ENCODE assay signal across 10 mouse cellular contexts in the genomic region with DNA sequence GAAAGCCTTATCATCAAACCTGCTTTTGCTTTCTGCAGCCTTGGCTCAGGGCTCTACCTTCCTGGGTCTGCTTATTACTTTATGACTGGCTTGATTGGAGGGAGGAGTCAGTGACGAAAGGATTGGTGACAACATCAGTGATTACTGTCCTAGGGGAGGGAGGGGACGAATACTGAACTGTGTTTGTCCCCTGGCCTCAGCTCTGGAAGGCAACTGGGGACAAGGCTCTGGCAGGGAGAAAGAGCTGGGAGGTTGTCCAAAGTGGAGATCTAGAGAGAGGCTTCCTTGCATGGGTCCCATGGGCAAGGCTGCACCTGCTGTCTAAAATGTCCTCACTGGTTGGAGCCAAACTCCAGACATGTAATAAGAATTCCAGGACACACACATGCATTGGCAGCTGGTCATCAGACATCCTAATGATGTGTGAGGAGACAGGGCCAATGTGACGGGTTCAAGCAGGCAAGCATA. TPM values are rescaled to one million over a fixed set of nuclear protein-coding genes. Genes with fewer than 3 reads are reported as not detected.
A peak's percentile ranks its signal among the peaks of the same experiment; 100 is the strongest.
DNase-seq lines count a peak whose midpoint lies in the region; ATAC-seq and TF ChIP-seq lines count a peak whose summit lies in the region.
"Had no signal": no experiment of that assay in that cellular context is flagged by ENCODE, and none has a peak within 500 bp of the region (broad histone marks: within the 10 kb centered on the region; RNA-seq: fewer than 3 reads in every experiment).

No protein-coding gene starts in this region.

- peak overlapping the region; percentile 10; the same call in 1 of the 2 replicates for H3K27ac ChIP-seq in heart, adult 2 months
- no peak overlapping the region for H3K27ac ChIP-seq in heart, embryonic 11.5 days (ENCODE audit: low read depth, low read length)
- H3K27ac ChIP-seq in hindbrain, embryonic 12.5 days: no peak overlapping the region
- H3K27ac ChIP-seq in hindbrain, embryonic 11.5 days (ENCODE audit: low read depth, low read length): no peak overlapping the region

- ATAC-seq in heart, embryonic 11.5 days (replicated peaks; ENCODE audit: insufficient number of reproducible peaks, low FRiP score, low TSS enrichment): no peak
- ATAC-seq in hindbrain, embryonic 12.5 days (ENCODE audit: low FRiP score): no peak
- no peak for ATAC-seq in hindbrain, embryonic 11.5 days (ENCODE audit: low FRiP score)
- ATAC-seq: CD4-positive, CD25-positive, alpha-beta regulatory T cell, adult 4 months; forebrain, embryonic 16.5 days had no signal

- no peak for TF ChIP-seq POLR2A in heart, adult 2 months (IDR thresholded peaks at IDR 0.05; ENCODE audit: insufficient read depth, low read depth, low read length)

- no peak for TF ChIP-seq CTCF in heart, adult 2 months (IDR thresholded peaks at IDR 0.05)

- H3K79me2 ChIP-seq in heart, adult 2 months (replicated peaks; ENCODE audit: control insufficient read depth, insufficient read depth, low read length): no peaks in the 10 kb centered on the region

- H3K36me3 ChIP-seq in heart, adult 2 months (ENCODE audit: control insufficient read depth, insufficient read depth, low read length): no peaks in the 10 kb centered on the region
- no peaks in the 10 kb centered on the region for H3K36me3 ChIP-seq in heart, embryonic 11.5 days (ENCODE audit: control insufficient read depth, insufficient read depth, low read length)
- no peaks in the 10 kb centered on the region for H3K36me3 ChIP-seq in hindbrain, embryonic 12.5 days
- no peaks in the 10 kb centered on the region for H3K36me3 ChIP-seq in hindbrain, embryonic 11.5 days (ENCODE audit: control insufficient read depth, insufficient read depth, low read length)

- no peaks in the 10 kb centered on the region for H3K9me3 ChIP-seq in heart, embryonic 11.5 days (replicated peaks; ENCODE audit: control insufficient read depth, low read length)
- no peaks in the 10 kb centered on the region for H3K9me3 ChIP-seq in hindbrain, embryonic 12.5 days (replicated peaks)
- no peaks in the 10 kb centered on the region for H3K9me3 ChIP-seq in hindbrain, embryonic 11.5 days (ENCODE audit: control insufficient read depth, low read length)

- no peaks in the 10 kb centered on the region for H3K27me3 ChIP-seq in heart, adult 2 months (ENCODE audit: control insufficient read depth, insufficient read depth, low read length)
- H3K27me3 ChIP-seq in heart, embryonic 11.5 days (ENCODE audit: control insufficient read depth, insufficient read depth, low read length): no peaks in the 10 kb centered on the region
- no peaks in the 10 kb centered on the region for H3K27me3 ChIP-seq in hindbrain, embryonic 12.5 days
- no peaks in the 10 kb centered on the region for H3K27me3 ChIP-seq in hindbrain, embryonic 11.5 days (ENCODE audit: control insufficient read depth, insufficient read depth, low read length)

- no peak overlapping the region for H3K4me2 ChIP-seq in heart, embryonic 11.5 days
- no peak overlapping the region for H3K4me2 ChIP-seq in hindbrain, embryonic 12.5 days (replicated peaks)
- H3K4me2 ChIP-seq in hindbrain, embryonic 11.5 days (replicated peaks; ENCODE audit: low read depth, low read length): no peak overlapping the region

- intact Hi-C loops in heart, adult 2 months (cut with DNase I): no loop called here

- no peak overlapping the region for H3K9ac ChIP-seq in heart, adult 2 months (ENCODE audit: low read depth, low read length)
- H3K9ac ChIP-seq in heart, embryonic 11.5 days (ENCODE audit: low read depth, low read length): no peak overlapping the region
- H3K9ac ChIP-seq in hindbrain, embryonic 12.5 days: no peak overlapping the region
- H3K9ac ChIP-seq in hindbrain, embryonic 11.5 days (ENCODE audit: low read depth, low read length): no peak overlapping the region

- DNase-seq in heart, adult 2 months: peak; percentile 28 to 61
- peak; percentile 66 for DNase-seq in gastrocnemius, postnatal 10 days
- peak; percentile 32 for DNase-seq in heart, postnatal 4 days
- peak; percentile 33 for DNase-seq in lung, postnatal 36 days
- no peak for DNase-seq in hindbrain, embryonic 11.5 days (ENCODE audit: low spot score)
- DNase-seq in layer of hippocampus, postnatal 14 days (ENCODE audit: low spot score in 2 of 2): no peak

- WGBS in heart, adult 2 months: 49% methylated on average over 3 of the region's 3 CpGs
- WGBS in heart, embryonic 11.5 days (ENCODE audit: insufficient replicate concordance): 68% methylated on average over 3 of the region's 3 CpGs
- WGBS in hindbrain, embryonic 12.5 days: 85% methylated on average over 3 of the region's 3 CpGs
- 87% methylated on average over 3 of the region's 3 CpGs for WGBS in hindbrain, embryonic 11.5 days

- H3K4me1 ChIP-seq in heart, adult 2 months (ENCODE audit: control insufficient read depth, insufficient read depth, low read length): peaks cover 10% of the 10 kb centered on the region
- peaks cover 6% of the 10 kb centered on the region; the same call in 1 of the 2 replicates for H3K4me1 ChIP-seq in heart, embryonic 11.5 days (ENCODE audit: control insufficient read depth, insufficient read depth, low read length)
- H3K4me1 ChIP-seq in hindbrain, embryonic 12.5 days: peaks cover 5% of the 10 kb centered on the region; the same call in 1 of the 2 replicates
- 0 out of 2 replicates have a peak, but pooled peaks cover 3% of the 10 kb centered on the region for H3K4me1 ChIP-seq in hindbrain, embryonic 11.5 days (replicated peaks; ENCODE audit: control insufficient read depth, insufficient read depth, low read length)

- H3K4me3 ChIP-seq in heart, adult 2 months: no peak overlapping the region
- H3K4me3 ChIP-seq in heart, embryonic 11.5 days (ENCODE audit: low read depth, low read length): no peak overlapping the region
- H3K4me3 ChIP-seq in hindbrain, embryonic 12.5 days: no peak overlapping the region
- no peak overlapping the region for H3K4me3 ChIP-seq in hindbrain, embryonic 11.5 days (ENCODE audit: low read depth, low read length)

- TF ChIP-seq EP300 in heart, adult 2 months (IDR thresholded peaks at IDR 0.05; ENCODE audit: insufficient read depth, low read depth, low read length): peak; percentile 79

RNA-seq across cellular contexts. Expression of gene Hnrnpll, which starts 59.7 kb away (rescaled TPM):
- total RNA-seq in heart, adult 2 months (2021): 10 to 100 TPM; 19.9 to 23.7 TPM
- 7.5 and 14.2 TPM in 2 replicates for polyA plus RNA-seq in heart, adult 2 months (2012; rRNA removed)
- 51.5 and 53.4 TPM in 2 replicates for polyA plus RNA-seq in heart, embryonic 11.5 days (2014; fragmentation: Nextera tagmentation; extraction: Ambion mirVana)
- total RNA-seq in gastrocnemius, postnatal 10 days (2021): 10 to 100 TPM; 22.9 to 27.7 TPM
- 10 to 100 TPM; 51.1 to 57.8 TPM for total RNA-seq in heart, postnatal 4 days (2021)
- polyA plus RNA-seq in hindbrain, embryonic 12.5 days (2016; fragmentation: Nextera tagmentation; extraction: Ambion mirVana): 112 and 116 TPM in 2 replicates
- 123 and 132 TPM in 2 replicates for polyA plus RNA-seq in hindbrain, embryonic 11.5 days (2014; fragmentation: Nextera tagmentation; extraction: Ambion mirVana)
- 10 to 100 TPM; 59.5 to 65.4 TPM for total RNA-seq in layer of hippocampus, postnatal 14 days (2021)

Comparison
In these comparisons a context has a peak if more than half of its experiments do, and no peak if none do; other contexts are left out.
1. DNase-seq: peak in heart, adult 2 months (2 of 2), gastrocnemius, postnatal 10 days (single experiment), heart, postnatal 4 days (single experiment) and lung, postnatal 36 days (single experiment); none in hindbrain, embryonic 11.5 days (single experiment) and layer of hippocampus, postnatal 14 days (0 of 2).